Comparison of ENCODE assay signal across 8 mouse cellular contexts in genomic region chr6:88198070-88198940, GRCm38 (mm10). TPM values are rescaled to one million over a fixed set of nuclear protein-coding genes. Genes with fewer than 3 reads are reported as not detected.
DNase-seq lines count a peak whose midpoint lies in the region; ATAC-seq and TF ChIP-seq lines count a peak whose summit lies in the region.

No protein-coding gene starts in this region.

- intact Hi-C loops in heart, adult 2 months (cut with DNase I) = no loop called here

- peak; percentile 79 for ATAC-seq in lung, embryonic 15.5 days (ENCODE audit: borderline replicate concordance, extremely low read depth, low FRiP score, low TSS enrichment)
- ATAC-seq in CD4-positive, CD25-positive, alpha-beta regulatory T cell, adult 4 months = no peak

- H3K9me3 ChIP-seq in lung, embryonic 15.5 days = no peaks in the 10 kb centered on the region

- peak overlapping the region; percentile 79 for H3K4me2 ChIP-seq in lung, embryonic 15.5 days

- 0 out of 2 replicates have a peak, but pooled peaks cover 1% of the 10 kb centered on the region for H3K4me1 ChIP-seq in heart, adult 2 months (ENCODE audit: control insufficient read depth, insufficient read depth, low read length)
- no peaks in the 10 kb centered on the region for H3K4me1 ChIP-seq in kidney, adult 2 months (ENCODE audit: control insufficient read depth, insufficient read depth, low read length)
- peaks cover 49% of the 10 kb centered on the region for H3K4me1 ChIP-seq in lung, embryonic 15.5 days

- peaks cover 8% of the 10 kb centered on the region for H3K27me3 ChIP-seq in heart, adult 2 months (ENCODE audit: control insufficient read depth, insufficient read depth, low read length)
- H3K27me3 ChIP-seq in kidney, adult 2 months (replicated peaks; ENCODE audit: control insufficient read depth, insufficient read depth, low read length) = peaks cover 3% of the 10 kb centered on the region; the same call in 1 of the 2 replicates
- peaks cover 100% of the 10 kb centered on the region for H3K27me3 ChIP-seq in lung, embryonic 15.5 days

- peak overlapping the region; percentile 81 for H3K9ac ChIP-seq in heart, adult 2 months (ENCODE audit: low read depth, low read length)
- H3K9ac ChIP-seq in lung, embryonic 15.5 days = peak overlapping the region; percentile 41; the same call in 1 of the 2 replicates

- no peaks in the 10 kb centered on the region for H3K36me3 ChIP-seq in heart, adult 2 months (ENCODE audit: control insufficient read depth, insufficient read depth, low read length)
- H3K36me3 ChIP-seq in kidney, adult 2 months (ENCODE audit: control insufficient read depth, insufficient read depth, low read length) = no peaks in the 10 kb centered on the region
- no peaks in the 10 kb centered on the region for H3K36me3 ChIP-seq in lung, embryonic 15.5 days

- no peak for TF ChIP-seq EP300 in heart, adult 2 months (IDR thresholded peaks at IDR 0.05; ENCODE audit: insufficient read depth, low read depth, low read length)

- TF ChIP-seq POLR2A in heart, adult 2 months (IDR thresholded peaks at IDR 0.05; ENCODE audit: insufficient read depth, low read depth, low read length) = peak; percentile 86
- peak; percentile 85 for TF ChIP-seq POLR2A in kidney, adult 2 months (IDR thresholded peaks at IDR 0.05; ENCODE audit: low read depth, low read length)

- H3K4me3 ChIP-seq in heart, adult 2 months = peak overlapping the region; percentile 61
- H3K4me3 ChIP-seq in kidney, adult 2 months (ENCODE audit: insufficient read depth, low read depth, low read length) = peak overlapping the region; percentile 53
- H3K4me3 ChIP-seq in lung, embryonic 15.5 days = peak overlapping the region; percentile 51

- peak overlapping the region; percentile 93 for H3K27ac ChIP-seq in heart, adult 2 months
- peak overlapping the region; percentile 36 for H3K27ac ChIP-seq in kidney, adult 2 months (ENCODE audit: insufficient read depth, low read depth, low read length)
- H3K27ac ChIP-seq in lung, embryonic 15.5 days = no peak overlapping the region

- no peaks in the 10 kb centered on the region for H3K79me2 ChIP-seq in heart, adult 2 months (replicated peaks; ENCODE audit: control insufficient read depth, insufficient read depth, low read length)

- TF ChIP-seq CTCF in heart, adult 2 months (IDR thresholded peaks at IDR 0.05) = no peak
- no peak for TF ChIP-seq CTCF in kidney, adult 2 months (conservative IDR thresholded peaks at IDR 0.05; ENCODE audit: insufficient read depth, insufficient read length, low read depth, low read length)

- DNase-seq in R1 (ENCODE audit: low read depth, low spot score) = peak; percentile 71
- peak; percentile 92 for DNase-seq in embryo, embryonic 11 days
- peak; percentile 91 to 92 for DNase-seq in heart, adult 2 months
- peak; percentile 90 for DNase-seq in kidney, adult 2 months
- DNase-seq in ovary, postnatal 10 days (ENCODE audit: low spot score) = peak; percentile 85
- no peak for DNase-seq in cerebellum, adult 8-10 months

- WGBS in heart, adult 2 months = 1% methylated on average over 60 of the region's 62 CpGs
- WGBS in kidney, adult 2 months = 2% methylated on average over 61 of the region's 62 CpGs
- WGBS in lung, embryonic 15.5 days = under 1% methylated on average over 59 of the region's 62 CpGs

RNA-seq across cellular contexts. Expression of gene Gata2, which starts 4.6 kb away (rescaled TPM):
- 10 to 100 TPM; 17.8 to 19.6 TPM for total RNA-seq in heart, adult 2 months (2021)
- 14.3 and 18.7 TPM in 2 replicates for polyA plus RNA-seq in heart, adult 2 months (2012; rRNA removed)
- polyA plus RNA-seq in kidney, adult 2 months (2012; rRNA removed) = 36.9 and 37.4 TPM in 2 replicates
- polyA plus RNA-seq in lung, embryonic 15.5 days (2015; fragmentation: Nextera tagmentation; extraction: Ambion mirVana) = 17.5 and 17.9 TPM in 2 replicates
- polyA plus RNA-seq in CD4-positive, CD25-positive, alpha-beta regulatory T cell, adult 4 months (2017; shearing (Covaris generic)) = under 1 TPM in 1 of 2 experiments, not detected in 1; 0.09 TPM

RNA-seq across cellular contexts. Expression of gene Dnajb8, which starts 23.8 kb away (rescaled TPM):
- not detected for total RNA-seq in heart, adult 2 months (2021)
- polyA plus RNA-seq in heart, adult 2 months (2012; rRNA removed) = 0.29 TPM in 1 of 2 replicates, not detected in the other
- 0.10 TPM in 1 of 2 replicates, not detected in the other for polyA plus RNA-seq in kidney, adult 2 months (2012; rRNA removed)
- polyA plus RNA-seq in lung, embryonic 15.5 days (2015; fragmentation: Nextera tagmentation; extraction: Ambion mirVana) = not detected in 2 replicates
- not detected for polyA plus RNA-seq in CD4-positive, CD25-positive, alpha-beta regulatory T cell, adult 4 months (2017; shearing (Covaris generic))

Comparison
In these comparisons a context has a peak if more than half of its experiments do, and no peak if none do; other contexts are left out.
1. RNA of gene Gata2, which starts 4.6 kb away (polyA plus RNA-seq): 36.9 to 37.4 TPM in kidney, adult 2 months, 14.3 to 18.7 TPM in heart, adult 2 months and 17.5 to 17.9 TPM in lung, embryonic 15.5 days; 0.09 TPM in CD4-positive, CD25-positive, alpha-beta regulatory T cell, adult 4 months; every median in the first group is over 10 times any median in the second.
2. Peak in every context shown above with its lines, with median percentiles within 50 percentile points of each other: H3K4me3 ChIP-seq.